Mouse (Mus musculus): ENCODE data around the gene Snapc1. TPM values are rescaled to one million over a fixed set of nuclear protein-coding genes. Genes with fewer than 3 reads are reported as not detected.

Snapc1 gene
- polyA plus RNA-seq (2012; ENCODE audit: insufficient read depth, insufficient read length, missing spikeins) = 7.6 and 11.3 TPM in 2 replicates

- Histone ChIP-seq H3K4me1 (ENCODE audit: control insufficient read depth, insufficient read depth, insufficient read length, low read length) (no peaks in the 10 kb centered on the region), H3K4me3 (ENCODE audit: insufficient read depth, low read depth, low read length) (peak within 1 kb of the TSS; percentile 84), H3K27ac (replicated peaks; ENCODE audit: low read depth, low read length) (peak within 1 kb of the TSS; percentile 59)
These were observed at the start of gene Snapc1 for GRCm38 (mm10) chr12:73964291-73965281. Gene Snapc1 (plus strand): TSS chr12:73964481.

GRCm38 (mm10) chr12:73918479-73918878 lies 45.8 kb upstream of the Snapc1 start:
- Histone ChIP-seq H3K27ac (replicated peaks; ENCODE audit: low read depth, low read length) (no peak overlapping the region), H3K4me3 (ENCODE audit: insufficient read depth, low read depth, low read length) (no peak overlapping the region), H3K4me1 (ENCODE audit: control insufficient read depth, insufficient read depth, insufficient read length, low read length) (peaks cover 2% of the 10 kb centered on the region)

DNA sequence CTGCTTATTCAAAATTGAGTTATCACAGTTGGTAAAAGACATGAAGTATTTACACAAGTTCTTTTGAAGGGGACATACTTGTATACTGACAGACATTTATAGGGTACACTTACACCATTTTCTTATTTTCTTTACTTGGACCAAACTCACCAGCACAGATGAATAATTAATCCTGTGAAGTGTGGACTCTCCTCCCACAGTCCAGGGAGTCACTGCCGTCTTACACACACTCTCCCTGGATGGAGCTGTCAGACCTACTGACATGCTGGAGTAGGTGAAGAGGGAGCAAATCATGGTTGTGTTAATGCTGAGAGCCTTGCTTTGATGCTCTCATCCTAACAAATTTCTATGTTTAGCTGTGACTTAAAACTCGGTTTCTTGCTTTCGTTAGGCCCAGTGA lies 34.0 kb upstream of the Snapc1 start:
- no peak overlapping the region for H3K4me3 ChIP-seq (ENCODE audit: insufficient read depth, low read depth, low read length)
- no peaks in the 10 kb centered on the region for H3K4me1 ChIP-seq (ENCODE audit: control insufficient read depth, insufficient read depth, insufficient read length, low read length)
- H3K27ac ChIP-seq (replicated peaks; ENCODE audit: low read depth, low read length) = no peak overlapping the region

GRCm38 (mm10) chr12:73931274-73931673 lies 33.0 kb upstream of the Snapc1 start:
- Histone ChIP-seq H3K27ac (replicated peaks; ENCODE audit: low read depth, low read length) (no peak overlapping the region), H3K4me1 (ENCODE audit: control insufficient read depth, insufficient read depth, insufficient read length, low read length) (no peaks in the 10 kb centered on the region), H3K4me3 (ENCODE audit: insufficient read depth, low read depth, low read length) (no peak overlapping the region)

DNA sequence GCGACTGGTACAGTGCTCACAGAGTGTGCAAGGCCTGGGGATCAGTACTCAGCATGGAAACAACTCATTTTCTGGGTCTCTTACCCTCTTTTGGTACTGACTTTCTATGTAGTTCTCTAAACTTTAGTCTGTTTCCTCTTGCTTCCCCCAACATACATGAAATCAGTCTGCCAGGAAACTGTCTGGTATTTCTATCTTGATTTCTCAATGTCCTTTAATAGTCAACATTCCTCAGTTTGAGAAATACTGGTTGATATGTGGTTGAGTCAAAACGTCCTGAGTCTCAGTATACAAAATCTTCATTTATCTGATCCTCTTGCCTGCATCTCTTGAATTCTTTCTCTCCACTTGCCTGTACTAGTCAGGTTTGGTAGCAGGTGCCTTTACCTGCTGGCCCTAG lies 29.8 kb upstream of the Snapc1 start:
- Histone ChIP-seq H3K27ac (replicated peaks; ENCODE audit: low read depth, low read length) (no peak overlapping the region), H3K4me3 (ENCODE audit: insufficient read depth, low read depth, low read length) (no peak overlapping the region), H3K4me1 (ENCODE audit: control insufficient read depth, insufficient read depth, insufficient read length, low read length) (no peaks in the 10 kb centered on the region)

GRCm38 (mm10) chr12:73937353-73937752 lies 26.9 kb upstream of the Snapc1 start, which contains the start of gene Gm49321:
Gene Gm49321 (plus strand): TSS chr12:73937653.
- no peak within 1 kb of the TSS for H3K4me3 ChIP-seq (ENCODE audit: insufficient read depth, low read depth, low read length)
- H3K4me1 ChIP-seq (ENCODE audit: control insufficient read depth, insufficient read depth, insufficient read length, low read length) = no peaks in the 10 kb centered on the region
- no peak within 1 kb of the TSS for H3K27ac ChIP-seq (replicated peaks; ENCODE audit: low read depth, low read length)

GRCm38 (mm10) chr12:73939542-73939941 lies 24.7 kb upstream of the Snapc1 start:
- Histone ChIP-seq H3K27ac (replicated peaks; ENCODE audit: low read depth, low read length) (no peak overlapping the region), H3K4me1 (ENCODE audit: control insufficient read depth, insufficient read depth, insufficient read length, low read length) (no peaks in the 10 kb centered on the region), H3K4me3 (ENCODE audit: insufficient read depth, low read depth, low read length) (no peak overlapping the region)

DNA sequence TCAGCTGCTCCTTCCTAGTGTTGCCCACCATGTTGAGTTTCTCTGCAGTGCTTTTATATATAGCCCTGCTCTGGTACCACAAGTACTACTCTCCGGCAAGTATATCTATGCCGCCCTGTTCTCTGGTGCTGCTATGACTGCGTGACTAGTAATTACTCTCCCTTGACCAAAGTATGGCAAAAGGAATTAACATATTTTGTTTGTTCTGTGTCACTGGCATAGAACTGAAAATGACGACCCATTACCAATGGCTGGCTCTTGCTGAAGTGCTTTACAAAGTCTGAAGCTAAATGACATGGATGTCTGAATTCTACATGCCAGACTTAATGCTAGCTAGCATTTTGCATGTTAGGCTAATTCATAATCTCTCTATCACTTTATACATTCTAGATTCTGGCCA lies 15.9 kb upstream of the Snapc1 start:
- H3K27ac ChIP-seq (replicated peaks; ENCODE audit: low read depth, low read length) = no peak overlapping the region
- no peak overlapping the region for H3K4me3 ChIP-seq (ENCODE audit: insufficient read depth, low read depth, low read length)

DNA sequence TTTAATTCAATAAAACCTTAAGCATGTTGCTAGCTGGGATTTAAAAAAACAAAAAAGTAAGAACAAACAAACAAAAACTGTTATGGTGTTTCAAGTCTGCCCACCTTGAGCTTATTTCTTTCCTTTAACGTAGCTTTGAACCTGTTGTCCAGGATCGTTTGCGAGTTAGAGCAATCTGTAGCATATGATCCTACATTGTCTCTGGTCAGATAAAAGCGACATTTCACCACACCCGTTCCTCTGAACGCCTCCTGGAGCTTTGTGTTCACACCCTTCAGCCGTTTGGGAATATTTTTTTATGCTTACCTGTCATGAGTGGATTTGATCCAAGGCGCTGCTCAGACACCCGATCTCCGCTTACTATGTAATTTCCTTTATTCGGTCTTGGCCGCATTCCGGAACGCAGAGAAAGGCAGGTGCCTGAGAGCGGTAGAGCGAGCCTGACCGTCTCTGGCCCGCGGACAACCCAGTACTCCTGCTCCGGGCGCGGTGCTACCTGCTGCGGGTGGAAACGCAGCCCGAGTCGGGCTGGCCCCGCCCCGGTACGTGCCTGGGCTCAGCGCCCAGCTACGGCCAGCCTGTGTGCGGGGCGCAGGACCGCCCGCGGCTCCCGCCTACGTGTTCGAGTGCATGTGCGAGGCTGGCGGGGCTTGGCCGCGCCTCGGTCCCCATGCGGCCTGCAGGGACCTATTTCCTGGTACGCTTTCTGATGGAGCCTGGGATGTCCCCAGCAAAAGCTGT lies 14.8 kb upstream of the Snapc1 start:
- H3K4me1 ChIP-seq (ENCODE audit: control insufficient read depth, insufficient read depth, insufficient read length, low read length) = peaks cover 8% of the 10 kb centered on the region; the same call in 1 of the 2 replicates
- H3K4me3 ChIP-seq (ENCODE audit: insufficient read depth, low read depth, low read length) = peak overlapping the region; percentile 42
- no peak overlapping the region for H3K27ac ChIP-seq (replicated peaks; ENCODE audit: low read depth, low read length)

More for the DNA sequence above, 15.9 kb upstream of the Snapc1 start:
- peaks cover 8% of the 10 kb centered on the region; the same call in 1 of the 2 replicates for H3K4me1 ChIP-seq (ENCODE audit: control insufficient read depth, insufficient read depth, insufficient read length, low read length)

DNA sequence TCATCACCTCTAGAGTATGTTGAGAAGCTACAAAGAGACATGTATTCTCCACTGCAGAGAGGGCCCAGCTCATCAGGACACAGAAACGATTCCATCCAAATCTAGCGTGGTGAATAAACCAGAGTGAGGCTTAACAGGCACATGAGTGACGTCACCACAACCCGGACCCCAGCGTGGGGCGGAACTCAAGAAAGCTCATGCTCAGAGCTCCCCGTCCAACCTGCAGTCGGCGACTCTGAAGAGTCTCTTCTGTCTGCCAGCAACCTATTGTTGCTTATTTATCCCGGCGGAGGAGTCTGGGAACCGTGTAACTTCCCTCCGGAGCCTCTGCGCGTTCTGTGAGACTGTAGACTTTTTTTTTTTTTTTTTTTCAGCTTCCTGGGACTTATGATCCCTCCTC lies 11.4 kb upstream of the Snapc1 start:
- H3K4me3 ChIP-seq (ENCODE audit: insufficient read depth, low read depth, low read length) = peak overlapping the region; percentile 50
- peaks cover 8% of the 10 kb centered on the region; the same call in 1 of the 2 replicates for H3K4me1 ChIP-seq (ENCODE audit: control insufficient read depth, insufficient read depth, insufficient read length, low read length)
- no peak overlapping the region for H3K27ac ChIP-seq (replicated peaks; ENCODE audit: low read depth, low read length)

- Histone ChIP-seq H3K27ac (replicated peaks; ENCODE audit: low read depth, low read length) (no peak overlapping the region), H3K4me3 (ENCODE audit: insufficient read depth, low read depth, low read length) (peak overlapping the region; percentile 50; the same call in 1 of the 2 replicates), H3K4me1 (ENCODE audit: control insufficient read depth, insufficient read depth, insufficient read length, low read length) (peaks cover 8% of the 10 kb centered on the region; the same call in 1 of the 2 replicates)
These were observed 10.7 kb upstream of the Snapc1 start for GRCm38 (mm10) chr12:73953420-73954186.

DNA sequence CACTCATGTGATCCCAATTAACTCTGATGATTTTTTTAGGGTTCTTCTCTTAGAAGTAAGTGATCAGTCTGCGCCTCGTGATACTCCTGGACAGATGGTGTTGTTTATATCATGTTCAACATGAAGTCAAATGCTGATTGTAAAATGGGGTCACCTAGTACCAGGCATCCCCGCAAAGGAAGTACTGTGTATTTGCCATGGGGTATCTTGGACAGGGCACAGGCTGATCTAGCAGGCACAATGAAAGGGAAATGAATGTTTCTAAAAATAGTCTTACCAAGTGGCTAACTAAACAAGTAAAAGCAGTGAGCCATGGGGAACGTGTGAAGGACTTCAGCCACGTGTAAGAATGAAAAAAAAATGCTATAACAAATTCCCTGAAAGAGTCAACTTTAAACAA lies 9.5 kb upstream of the Snapc1 start:
- Histone ChIP-seq H3K4me1 (ENCODE audit: control insufficient read depth, insufficient read depth, insufficient read length, low read length) (peaks cover 3% of the 10 kb centered on the region; the same call in 1 of the 2 replicates), H3K27ac (replicated peaks; ENCODE audit: low read depth, low read length) (no peak overlapping the region), H3K4me3 (ENCODE audit: insufficient read depth, low read depth, low read length) (no peak overlapping the region)

DNA sequence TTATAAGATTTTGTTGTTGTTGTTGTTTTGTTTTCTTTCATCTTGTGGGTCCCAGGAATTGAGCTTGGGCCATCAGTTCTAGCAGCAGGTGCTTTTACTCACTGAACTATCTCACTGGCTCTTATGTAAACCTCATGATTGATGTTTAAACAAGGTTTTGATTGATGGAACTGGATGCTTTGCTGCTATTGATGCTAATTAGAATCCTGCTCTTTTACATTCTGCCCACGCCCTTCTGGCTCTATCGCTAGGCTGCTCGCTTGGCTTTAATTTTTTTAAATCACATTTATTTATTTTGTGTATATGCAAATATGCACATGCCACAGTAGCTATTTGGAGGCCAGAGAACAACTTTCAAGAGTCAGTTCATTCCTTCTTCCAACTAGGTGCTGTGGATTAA lies 6.6 kb upstream of the Snapc1 start:
- Histone ChIP-seq H3K4me1 (ENCODE audit: control insufficient read depth, insufficient read depth, insufficient read length, low read length) (peaks cover 2% of the 10 kb centered on the region; the same call in 1 of the 2 replicates), H3K27ac (replicated peaks; ENCODE audit: low read depth, low read length) (no peak overlapping the region), H3K4me3 (ENCODE audit: insufficient read depth, low read depth, low read length) (no peak overlapping the region)

- H3K4me1 ChIP-seq (ENCODE audit: control insufficient read depth, insufficient read depth, insufficient read length, low read length) = no peaks in the 10 kb centered on the region
- no peak overlapping the region for H3K4me3 ChIP-seq (ENCODE audit: insufficient read depth, low read depth, low read length)
- H3K27ac ChIP-seq (replicated peaks; ENCODE audit: low read depth, low read length) = no peak overlapping the region
These were observed 5.5 kb upstream of the Snapc1 start for GRCm38 (mm10) chr12:73958830-73959229.
